10 mouse cellular contexts compared by ENCODE assay signal in genomic region chr17:36896583-36896982, GRCm38 (mm10). TPM values are rescaled to one million over a fixed set of nuclear protein-coding genes. Genes with fewer than 3 reads are reported as not detected.
A peak's percentile ranks its signal among the peaks of the same experiment; 100 is the strongest.
DNase-seq lines count a peak whose midpoint lies in the region; ATAC-seq lines count a peak whose summit lies in the region.
"Had no signal": no experiment of that assay in that cellular context is flagged by ENCODE, and none has a peak within 500 bp of the region (broad histone marks: within the 10 kb centered on the region; RNA-seq: fewer than 3 reads in every experiment).

No protein-coding gene starts in this region.

- no peaks in the 10 kb centered on the region for H3K36me3 ChIP-seq in hindbrain, embryonic 11.5 days (ENCODE audit: control insufficient read depth, insufficient read depth, low read length)
- no peaks in the 10 kb centered on the region for H3K36me3 ChIP-seq in hindbrain, embryonic 13.5 days
- H3K36me3 ChIP-seq: liver, embryonic 15.5 days; stomach, embryonic 15.5 days had no signal

- DNase-seq in hindbrain, embryonic 11.5 days (ENCODE audit: low spot score), result peak; percentile 60
- peak; percentile 50 for DNase-seq in urinary bladder, postnatal 14 days (ENCODE audit: low spot score)
- DNase-seq in urinary bladder, postnatal 10 days (ENCODE audit: low spot score), result no peak
- peak; percentile 36 for DNase-seq in cerebellum, adult 9-10 months
- peak; percentile 28 for DNase-seq in induced T-regulatory cell, adult 2 months (ENCODE audit: low read depth)
- peak; percentile 24 for DNase-seq in naive thymus-derived CD4-positive, alpha-beta T cell, adult 2 months (ENCODE audit: low read depth)
- no peak for DNase-seq in T-cell, adult 2 months (ENCODE audit: low spot score)

- H3K27ac ChIP-seq in hindbrain, embryonic 11.5 days (ENCODE audit: low read depth, low read length), result no peak overlapping the region
- H3K27ac ChIP-seq in hindbrain, embryonic 13.5 days, result no peak overlapping the region
- H3K27ac ChIP-seq: liver, embryonic 15.5 days; stomach, embryonic 15.5 days had no signal

- ATAC-seq in hindbrain, embryonic 11.5 days (ENCODE audit: low FRiP score), result no peak
- ATAC-seq in hindbrain, embryonic 13.5 days (ENCODE audit: low FRiP score), result no peak

- no peaks in the 10 kb centered on the region for H3K4me1 ChIP-seq in hindbrain, embryonic 11.5 days (replicated peaks; ENCODE audit: control insufficient read depth, insufficient read depth, low read length)
- no peaks in the 10 kb centered on the region for H3K4me1 ChIP-seq in hindbrain, embryonic 13.5 days (replicated peaks)
- H3K4me1 ChIP-seq: stomach, embryonic 15.5 days had no signal

- no peak overlapping the region for H3K4me2 ChIP-seq in hindbrain, embryonic 11.5 days (replicated peaks; ENCODE audit: low read depth, low read length)
- no peak overlapping the region for H3K4me2 ChIP-seq in hindbrain, embryonic 13.5 days
- H3K4me2 ChIP-seq: liver, embryonic 15.5 days; stomach, embryonic 15.5 days had no signal

- no peaks in the 10 kb centered on the region for H3K9me3 ChIP-seq in hindbrain, embryonic 11.5 days (ENCODE audit: control insufficient read depth, low read length)
- no peaks in the 10 kb centered on the region for H3K9me3 ChIP-seq in hindbrain, embryonic 13.5 days
- H3K9me3 ChIP-seq: liver, embryonic 15.5 days; stomach, embryonic 15.5 days had no signal

- no peak overlapping the region for H3K4me3 ChIP-seq in hindbrain, embryonic 11.5 days (ENCODE audit: low read depth, low read length)
- no peak overlapping the region for H3K4me3 ChIP-seq in hindbrain, embryonic 13.5 days
- H3K4me3 ChIP-seq: liver, embryonic 15.5 days; stomach, embryonic 15.5 days had no signal

- no peaks in the 10 kb centered on the region for H3K27me3 ChIP-seq in hindbrain, embryonic 11.5 days (ENCODE audit: control insufficient read depth, insufficient read depth, low read length)
- no peaks in the 10 kb centered on the region for H3K27me3 ChIP-seq in hindbrain, embryonic 13.5 days
- H3K27me3 ChIP-seq: stomach, embryonic 15.5 days had no signal

- 73% methylated on average over 1 of the region's 1 CpGs for WGBS in hindbrain, embryonic 11.5 days
- 81% methylated on average over 1 of the region's 1 CpGs for WGBS in hindbrain, embryonic 13.5 days

- H3K9ac ChIP-seq in hindbrain, embryonic 11.5 days (ENCODE audit: low read depth, low read length), result no peak overlapping the region
- H3K9ac ChIP-seq in hindbrain, embryonic 13.5 days, result no peak overlapping the region
- H3K9ac ChIP-seq: liver, embryonic 15.5 days; stomach, embryonic 15.5 days had no signal

RNA-seq across cellular contexts. Expression of gene Trim31, which starts 1.3 kb away (rescaled TPM):
- not detected in 2 replicates for polyA plus RNA-seq in hindbrain, embryonic 11.5 days (2014; fragmentation: Nextera tagmentation; extraction: Ambion mirVana)
- polyA plus RNA-seq in hindbrain, embryonic 13.5 days (2015; fragmentation: Nextera tagmentation; extraction: Ambion mirVana), result not detected in 2 replicates
- polyA plus RNA-seq: liver, embryonic 15.5 days had no signal

RNA-seq across cellular contexts. Expression of gene Trim40, which starts 6.7 kb away (rescaled TPM):
- polyA plus RNA-seq in hindbrain, embryonic 11.5 days (2014; fragmentation: Nextera tagmentation; extraction: Ambion mirVana), result not detected in 2 replicates
- not detected in 2 replicates for polyA plus RNA-seq in hindbrain, embryonic 13.5 days (2015; fragmentation: Nextera tagmentation; extraction: Ambion mirVana)
- polyA plus RNA-seq: liver, embryonic 15.5 days had no signal

RNA-seq across cellular contexts. Expression of gene Trim10, which starts 27.2 kb away (rescaled TPM):
- polyA plus RNA-seq in hindbrain, embryonic 11.5 days (2014; fragmentation: Nextera tagmentation; extraction: Ambion mirVana), result 6.6 and 6.7 TPM in 2 replicates
- 1.3 and 1.8 TPM in 2 replicates for polyA plus RNA-seq in hindbrain, embryonic 13.5 days (2015; fragmentation: Nextera tagmentation; extraction: Ambion mirVana)

RNA-seq across cellular contexts. Expression of gene Trim15, which starts 29.6 kb away (rescaled TPM):
- polyA plus RNA-seq in hindbrain, embryonic 11.5 days (2014; fragmentation: Nextera tagmentation; extraction: Ambion mirVana), result 0.48 and 0.70 TPM in 2 replicates
- polyA plus RNA-seq in hindbrain, embryonic 13.5 days (2015; fragmentation: Nextera tagmentation; extraction: Ambion mirVana), result 0.40 and 0.52 TPM in 2 replicates

RNA-seq across cellular contexts. Expression of gene Rnf39, which starts 46.1 kb away (rescaled TPM):
- 0.34 and 1.4 TPM in 2 replicates for polyA plus RNA-seq in hindbrain, embryonic 11.5 days (2014; fragmentation: Nextera tagmentation; extraction: Ambion mirVana)
- 0.69 and 1.3 TPM in 2 replicates for polyA plus RNA-seq in hindbrain, embryonic 13.5 days (2015; fragmentation: Nextera tagmentation; extraction: Ambion mirVana)

Comparison
In these comparisons a context has a peak if more than half of its experiments do, and no peak if none do; other contexts are left out.
1. DNase-seq: peak in hindbrain, embryonic 11.5 days (single experiment), urinary bladder, postnatal 14 days (single experiment), cerebellum, adult 9-10 months (single experiment), induced T-regulatory cell, adult 2 months (single experiment) and naive thymus-derived CD4-positive, alpha-beta T cell, adult 2 months (single experiment); none in urinary bladder, postnatal 10 days (single experiment) and T-cell, adult 2 months (single experiment).